Mouse (Mus musculus) retina, postnatal 1 day (tissue): ENCODE measurements around the gene Upp2.
A peak's percentile ranks its signal among the peaks of the same experiment; 100 is the strongest.

Source experiments
- DNase-seq: peaks from one replicate; pipeline ENCODE4 v3.0.0-alpha.2; 2012

Upp2 gene

GRCm38 (mm10) chr2:58557045-58557845 lies 9.9 kb upstream of the Upp2 start:
- DNase-seq = no peak

DNA sequence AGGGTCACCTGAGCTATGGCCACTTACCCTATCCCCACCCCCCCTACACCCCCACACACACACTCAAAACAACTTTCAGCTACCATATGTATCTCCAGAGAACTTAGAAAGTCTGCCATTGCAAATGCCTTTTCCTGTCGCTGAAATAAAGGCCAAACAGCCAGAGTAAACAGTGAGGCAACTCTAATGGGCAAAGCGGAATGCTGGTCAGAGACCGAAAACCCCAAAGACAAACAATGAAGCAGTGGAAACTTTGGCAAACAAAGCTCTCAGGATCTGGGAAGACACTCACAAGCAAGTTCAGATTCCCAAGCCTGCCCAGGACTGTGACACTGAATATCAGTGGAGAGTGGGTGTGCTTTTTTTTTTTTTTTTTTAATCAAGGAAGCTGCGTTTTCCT lies 5.0 kb upstream of the Upp2 start:
- no peak for DNase-seq

DNA sequence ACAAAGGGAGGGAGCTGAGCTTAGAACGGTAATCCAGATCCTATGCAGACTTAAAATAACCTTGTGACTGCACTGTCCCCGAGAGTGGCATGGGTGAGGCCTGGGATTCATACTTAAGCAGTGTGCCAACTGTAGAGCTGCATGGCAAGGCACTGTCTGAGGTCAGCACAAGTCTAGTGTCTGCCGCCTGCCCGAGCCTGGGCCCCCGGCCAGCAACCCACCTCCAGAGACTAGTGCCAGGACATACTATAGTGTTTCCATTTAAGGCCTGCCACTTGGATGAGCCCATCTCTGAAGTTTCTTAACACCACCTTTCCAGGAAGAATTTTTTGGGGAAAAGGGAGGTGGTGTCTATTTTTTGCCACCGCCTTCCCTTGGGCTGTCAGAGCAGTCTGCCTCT lies 1.8 kb upstream of the Upp2 start:
- DNase-seq = peak; percentile 20

GRCm38 (mm10) chr2:58566049-58566409 lies 1.1 kb upstream of the Upp2 start:
- DNase-seq = peak; percentile 29

- peak; percentile 76 for DNase-seq
Measured at GRCm38 (mm10) chr2:58566410-58567065, 560 bp upstream of the Upp2 start.

GRCm38 (mm10) chr2:58567866-58568719 lies 995 bp downstream of the Upp2 start:
- DNase-seq = peak; percentile 38

- no peak for DNase-seq
Measured at GRCm38 (mm10) chr2:58568841-58569645, 1.9 kb downstream of the Upp2 start.

DNA sequence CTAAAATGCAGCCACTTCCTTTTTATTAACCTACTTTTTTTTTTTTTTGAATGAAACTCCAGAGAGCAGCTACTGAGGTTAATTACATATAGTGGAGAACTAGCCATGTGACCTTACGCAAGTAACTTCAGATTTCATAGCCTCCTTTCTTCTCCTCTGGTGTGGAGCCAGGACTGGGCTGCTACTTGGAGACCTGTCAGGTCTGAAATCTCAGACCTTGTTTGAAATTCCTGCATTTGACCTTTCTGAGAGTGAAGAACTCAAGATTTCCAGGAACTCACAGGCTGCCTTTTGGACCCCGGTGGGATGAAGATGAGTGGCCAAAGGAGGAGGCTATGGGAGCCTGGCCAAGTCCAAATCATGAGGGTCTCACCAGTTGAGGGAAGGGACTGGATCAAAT lies 7.1 kb downstream of the Upp2 start:
- no peak for DNase-seq

- no peak for DNase-seq
Measured at GRCm38 (mm10) chr2:58586311-58586710, 19.2 kb downstream of the Upp2 start.

GRCm38 (mm10) chr2:58589637-58590036 lies 22.5 kb downstream of the Upp2 start:
- no peak for DNase-seq

GRCm38 (mm10) chr2:58590055-58590454 lies 23.0 kb downstream of the Upp2 start:
- DNase-seq = no peak

GRCm38 (mm10) chr2:58595350-58595749 lies 28.3 kb downstream of the Upp2 start:
- no peak for DNase-seq

GRCm38 (mm10) chr2:58596774-58597342 lies 29.8 kb downstream of the Upp2 start:
- no peak for DNase-seq

DNA sequence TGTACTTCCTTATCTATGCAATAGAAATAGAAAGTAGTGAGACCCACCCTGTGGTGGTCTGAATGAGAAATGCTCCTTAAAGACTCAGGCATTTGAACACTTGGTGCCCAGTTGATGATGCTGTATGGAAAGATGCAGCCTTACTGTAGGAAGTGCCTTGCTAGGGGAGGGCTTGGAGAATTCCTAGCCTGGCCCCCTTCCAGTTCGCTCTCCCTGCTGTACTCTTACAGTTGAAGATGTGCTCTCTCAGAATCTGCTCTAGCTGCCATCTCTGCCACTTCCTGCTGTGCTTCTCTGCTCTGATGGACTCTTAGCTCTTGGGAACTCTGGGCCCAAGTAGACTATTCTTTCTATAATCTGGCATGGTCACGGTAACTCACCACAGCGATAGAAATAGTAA lies 30.5 kb downstream of the Upp2 start:
- DNase-seq = no peak

GRCm38 (mm10) chr2:58599639-58600038 lies 32.5 kb downstream of the Upp2 start:
- DNase-seq = no peak

DNA sequence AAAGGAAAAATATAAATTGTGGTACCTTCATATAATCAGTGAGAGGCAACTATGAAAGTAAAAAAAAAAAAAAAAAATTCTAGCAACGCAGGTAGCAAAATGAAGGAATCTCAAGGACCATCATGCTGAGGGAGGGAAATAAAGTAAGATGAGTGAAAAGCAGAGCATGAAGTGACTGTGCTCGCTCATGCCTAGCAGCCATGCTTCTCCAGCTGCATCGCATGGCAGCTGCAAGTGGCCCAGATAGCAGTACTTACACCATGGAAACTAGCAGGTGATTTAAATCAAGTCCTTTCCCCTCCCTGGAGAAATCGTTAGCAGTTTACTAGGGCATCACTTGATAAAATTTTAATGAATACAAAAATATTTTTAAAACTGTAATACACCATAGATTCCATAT lies 34.3 kb downstream of the Upp2 start:
- DNase-seq = peak; percentile 20

DNA sequence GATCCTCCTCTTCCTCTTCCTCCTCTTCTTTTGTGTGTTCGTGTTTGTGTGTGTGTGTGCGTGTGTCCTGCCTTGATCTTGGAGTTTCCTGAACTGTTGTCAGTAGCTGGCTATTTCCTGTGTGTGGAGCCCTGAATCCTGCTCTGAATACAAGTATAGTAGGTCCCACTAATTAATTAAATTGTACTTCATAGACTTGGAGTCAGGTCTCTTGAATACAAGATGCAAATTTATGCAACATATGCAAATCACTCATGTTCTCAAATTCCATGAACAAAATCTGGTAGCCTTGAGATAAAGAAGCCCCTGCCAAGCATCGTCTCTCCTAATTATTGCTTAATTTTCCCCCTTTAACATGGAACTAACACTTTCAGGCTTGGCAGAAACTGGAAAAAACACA lies 36.3 kb downstream of the Upp2 start:
- DNase-seq = no peak

- no peak for DNase-seq
Measured at GRCm38 (mm10) chr2:58604791-58605190, 37.7 kb downstream of the Upp2 start.

- DNase-seq = no peak
Measured at GRCm38 (mm10) chr2:58613720-58614119, 46.6 kb downstream of the Upp2 start.

GRCm38 (mm10) chr2:58614851-58615250 lies 47.8 kb downstream of the Upp2 start:
- no peak for DNase-seq

DNA sequence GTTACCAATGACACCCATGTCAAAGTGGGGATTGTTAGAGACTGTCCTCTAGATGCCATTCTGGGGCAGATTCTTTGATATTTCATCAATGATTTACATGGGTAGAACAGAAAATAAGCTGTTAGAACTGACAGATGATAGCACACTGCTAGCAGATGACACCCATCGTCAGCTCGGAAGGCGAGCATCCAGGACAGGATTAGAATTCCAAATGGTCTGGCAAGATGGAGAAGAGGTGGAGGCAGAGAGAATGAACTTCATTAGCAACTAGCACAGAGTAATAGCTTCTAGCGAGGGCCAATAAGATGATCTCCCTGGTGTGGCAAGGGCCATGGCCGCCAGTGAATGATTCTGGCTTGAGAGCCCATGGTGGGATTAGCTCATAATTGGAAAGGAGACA lies 48.7 kb downstream of the Upp2 start:
- DNase-seq = no peak

- DNase-seq = no peak
Measured at GRCm38 (mm10) chr2:58625186-58625585, 58.1 kb downstream of the Upp2 start.
